Mouse (Mus musculus): ENCODE measurements at regions not wholly inside any gene's neighbourhood (a gene's known extent, or its start where the extent isn't known, plus 50 kb on each side); places are given as distances from the start of the nearest gene placed in this dataset.
"Not testable (repeated sequence)": the region's sequence is repeated elsewhere in the genome, so short reads cannot be mapped to it uniquely, and the experiment has no call there.

GRCm38 (mm10) chr12:113597163-113597562, 53.5 kb downstream of the Adam6a start:
- DNase-seq (ENCODE audit: low spot score), result not testable (repeated sequence)

- peak; percentile 3 for DNase-seq (ENCODE audit: low spot score)
Observed at GRCm38 (mm10) chr12:113610924-113611323, 67.2 kb downstream of the Adam6a start.

DNA sequence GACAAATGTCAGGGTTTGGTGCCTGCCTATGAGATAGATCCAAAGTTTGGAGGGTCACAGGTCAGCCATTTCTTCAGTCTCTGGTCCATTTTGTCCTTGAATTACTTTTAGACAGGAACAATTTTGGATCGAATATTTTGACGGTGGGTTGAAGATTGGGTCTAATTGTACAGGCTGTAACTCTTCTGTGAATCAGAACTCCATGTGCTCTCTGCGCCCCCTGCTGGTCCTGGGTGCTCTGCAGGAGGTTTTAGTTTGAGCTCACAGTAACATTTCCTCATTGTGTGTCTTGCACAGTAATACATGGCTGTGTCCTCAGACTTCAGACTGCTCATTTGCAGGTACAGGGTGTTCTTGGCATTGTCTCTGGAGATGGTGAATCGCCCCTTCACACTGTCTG, 81.5 kb downstream of the Adam6a start:
- DNase-seq (ENCODE audit: low spot score), result not testable (repeated sequence)

GRCm38 (mm10) chr12:113630803-113631202, 87.1 kb downstream of the Adam6a start:
- DNase-seq (ENCODE audit: low spot score), result not testable (repeated sequence)

All from c-Kit-positive CD71-positive TER-119-positive erythroid progenitor cells, embryonic 14.5 days (primary cell).